Mouse (Mus musculus) kidney, adult 2 months (tissue): ENCODE measurements around the gene Akap7.

ENCODE experiments used
- CTCF ChIP-seq: fragments of 200-500 bp; conservative IDR thresholded peaks from 2 replicates; pipeline ENCODE4 v1.5.1; 2011; ENCODE audit warnings: low read depth, mild to moderate bottlenecking, control low read depth, low read length, moderate library complexity, mixed read lengths; ENCODE audit not compliant: insufficient read depth, insufficient read length
- POLR2A ChIP-seq: fragments of 200-500 bp; IDR thresholded peaks from one replicate; pipeline ENCODE4 v1.6.1; 2011; ENCODE audit warnings: low read depth, low read length, control low read depth

- no peak for TF ChIP-seq CTCF
- TF ChIP-seq POLR2A = no peak
Measured at GRCm38 (mm10) chr10:25310736-25311135, 3.1 kb upstream of the Akap7 start.
